ENCODE assay signal across 24 mouse cellular contexts in the genomic region with DNA sequence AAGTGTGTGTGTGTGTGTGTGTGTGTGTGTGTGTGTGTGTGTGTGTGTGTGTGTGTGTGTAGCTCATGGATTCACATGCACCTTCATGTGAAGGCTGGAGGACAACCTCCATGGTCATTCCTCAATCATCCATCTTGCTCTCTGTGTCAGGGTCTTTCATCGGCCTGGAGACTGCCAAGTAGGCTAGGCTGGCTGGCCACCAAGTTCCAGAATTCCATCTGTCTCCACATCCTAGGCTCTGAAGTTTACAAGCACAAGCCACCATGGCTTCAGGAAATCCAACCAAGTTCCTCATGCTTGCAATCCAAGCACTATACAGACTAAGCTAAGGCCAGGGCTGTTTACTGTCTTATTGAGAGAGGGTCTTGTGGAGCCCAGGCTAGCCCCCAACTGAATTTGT. TPM values are rescaled to one million over a fixed set of nuclear protein-coding genes. Genes with fewer than 3 reads are reported as not detected.
DNase-seq lines count a peak whose midpoint lies in the region; ATAC-seq and TF ChIP-seq lines count a peak whose summit lies in the region.
"Had no signal": no experiment of that assay in that cellular context is flagged by ENCODE, and none has a peak within 500 bp of the region (broad histone marks: within the 10 kb centered on the region; RNA-seq: fewer than 3 reads in every experiment).

No protein-coding gene starts in this region.

- H3K4me2 ChIP-seq in heart, embryonic 11.5 days: no peak overlapping the region
- no peak overlapping the region for H3K4me2 ChIP-seq in intestine, postnatal 0 days (replicated peaks; ENCODE audit: low read depth)
- H3K4me2 ChIP-seq: heart, embryonic 13.5 days; hindbrain, embryonic 12.5 days; liver, embryonic 12.5 days; lung, embryonic 14.5 days; midbrain, embryonic 11.5 days; neural tube, embryonic 15.5 days had no signal

- no peaks in the 10 kb centered on the region; the same call in 1 of the 2 replicates for H3K27me3 ChIP-seq in heart, embryonic 11.5 days (ENCODE audit: control insufficient read depth, insufficient read depth, low read length)
- H3K27me3 ChIP-seq in intestine, postnatal 0 days (replicated peaks; ENCODE audit: control insufficient read depth, insufficient read depth, low read length): no peaks in the 10 kb centered on the region
- H3K27me3 ChIP-seq: neural tube, embryonic 15.5 days had no signal

- 79% methylated on average over 1 of the region's 1 CpGs for WGBS in heart, embryonic 11.5 days (ENCODE audit: insufficient replicate concordance)
- WGBS in intestine, postnatal 0 days: 79% methylated on average over 1 of the region's 1 CpGs

- TF ChIP-seq CTCF in layer of hippocampus, adult 2 months (conservative IDR thresholded peaks at IDR 0.05): no peak
- TF ChIP-seq CTCF in intestine, postnatal 0 days (IDR thresholded peaks at IDR 0.05; ENCODE audit: low read depth): no peak

- H3K9ac ChIP-seq in heart, embryonic 11.5 days (ENCODE audit: low read depth, low read length): no peak overlapping the region
- H3K9ac ChIP-seq in intestine, postnatal 0 days (ENCODE audit: low read depth, low read length): no peak overlapping the region
- H3K9ac ChIP-seq: heart, embryonic 13.5 days; hindbrain, embryonic 12.5 days; liver, embryonic 12.5 days; lung, embryonic 14.5 days; neural tube, embryonic 15.5 days had no signal

- no peaks in the 10 kb centered on the region for H3K9me3 ChIP-seq in heart, embryonic 11.5 days (replicated peaks; ENCODE audit: control insufficient read depth, low read length)
- H3K9me3 ChIP-seq in intestine, postnatal 0 days (ENCODE audit: control insufficient read depth): no peaks in the 10 kb centered on the region
- H3K9me3 ChIP-seq: heart, embryonic 13.5 days; hindbrain, embryonic 12.5 days; liver, embryonic 12.5 days; neural tube, embryonic 15.5 days had no signal

- no peak for ATAC-seq in heart, embryonic 11.5 days (replicated peaks; ENCODE audit: insufficient number of reproducible peaks, low FRiP score, low TSS enrichment)
- no peak for ATAC-seq in intestine, postnatal 0 days
- ATAC-seq: liver, embryonic 12.5 days had no signal

- no peaks in the 10 kb centered on the region for H3K36me3 ChIP-seq in heart, embryonic 11.5 days (ENCODE audit: control insufficient read depth, insufficient read depth, low read length)
- H3K36me3 ChIP-seq in intestine, postnatal 0 days (ENCODE audit: control insufficient read depth, insufficient read depth): no peaks in the 10 kb centered on the region
- H3K36me3 ChIP-seq: heart, embryonic 13.5 days; hindbrain, embryonic 12.5 days; liver, embryonic 12.5 days; neural tube, embryonic 15.5 days had no signal

- DNase-seq in heart, adult 11 months: peak; percentile 96
- peak; percentile 20 for DNase-seq in urinary bladder, postnatal 14 days (ENCODE audit: low spot score)
- DNase-seq in urinary bladder, postnatal 4 days (ENCODE audit: low spot score in 2 of 2): no peak
- DNase-seq in heart, adult 9 months (ENCODE audit: low spot score in 2 of 2): peak; percentile 31 to 45
- no peak for DNase-seq in layer of hippocampus, adult 2 months (ENCODE audit: low spot score in 2 of 2)
- DNase-seq: adrenal gland, postnatal 25 days; cerebellum, adult 8-10 months; lung, embryonic 14.5 days; lung, postnatal 4 days had no signal

- H3K4me3 ChIP-seq in heart, embryonic 11.5 days (ENCODE audit: low read depth, low read length): no peak overlapping the region
- H3K4me3 ChIP-seq in layer of hippocampus, adult 2 months: no peak overlapping the region
- no peak overlapping the region for H3K4me3 ChIP-seq in intestine, postnatal 0 days (ENCODE audit: low read depth, low read length)
- H3K4me3 ChIP-seq: heart, embryonic 13.5 days; hindbrain, embryonic 12.5 days; liver, embryonic 12.5 days; neural tube, embryonic 15.5 days had no signal

- H3K4me1 ChIP-seq in heart, embryonic 11.5 days (ENCODE audit: control insufficient read depth, insufficient read depth, low read length): no peaks in the 10 kb centered on the region
- no peaks in the 10 kb centered on the region for H3K4me1 ChIP-seq in intestine, postnatal 0 days (replicated peaks; ENCODE audit: control insufficient read depth, insufficient read depth, low read length)
- H3K4me1 ChIP-seq: heart, embryonic 13.5 days had no signal

- H3K27ac ChIP-seq in heart, embryonic 11.5 days (ENCODE audit: low read depth, low read length): no peak overlapping the region
- no peak overlapping the region for H3K27ac ChIP-seq in layer of hippocampus, adult 2 months
- no peak overlapping the region for H3K27ac ChIP-seq in intestine, postnatal 0 days (ENCODE audit: low read depth, low read length)
- H3K27ac ChIP-seq: heart, embryonic 13.5 days; hindbrain, embryonic 12.5 days; liver, embryonic 12.5 days; neural tube, embryonic 15.5 days had no signal

RNA-seq across cellular contexts. Expression of a gene that starts 16.9 kb away (rescaled TPM):
- polyA plus RNA-seq in heart, embryonic 11.5 days (2014; fragmentation: Nextera tagmentation; extraction: Ambion mirVana): 1.4 and 2.3 TPM in 2 replicates
- total RNA-seq in layer of hippocampus, adult 2 months (2021): 10 to 100 TPM; 31.6 to 37.6 TPM
- polyA plus RNA-seq in intestine, postnatal 0 days (2015; fragmentation: Nextera tagmentation; extraction: Ambion mirVana): 3.7 and 4.1 TPM in 2 replicates

RNA-seq across cellular contexts. Expression of a gene that starts 51.8 kb away (rescaled TPM):
- 0.04 TPM in 1 of 2 replicates, not detected in the other for polyA plus RNA-seq in heart, embryonic 11.5 days (2014; fragmentation: Nextera tagmentation; extraction: Ambion mirVana)
- total RNA-seq in layer of hippocampus, adult 2 months (2021): 1 to 10 TPM; 1.6 to 1.8 TPM
- polyA plus RNA-seq in intestine, postnatal 0 days (2015; fragmentation: Nextera tagmentation; extraction: Ambion mirVana): 1.2 and 1.9 TPM in 2 replicates

RNA-seq across cellular contexts. Expression of a gene that starts 55.2 kb away (rescaled TPM):
- polyA plus RNA-seq in heart, embryonic 11.5 days (2014; fragmentation: Nextera tagmentation; extraction: Ambion mirVana): not detected in 2 replicates
- total RNA-seq in layer of hippocampus, adult 2 months (2021): not detected
- not detected in 2 replicates for polyA plus RNA-seq in intestine, postnatal 0 days (2015; fragmentation: Nextera tagmentation; extraction: Ambion mirVana)
- total RNA-seq: adrenal gland, postnatal 25 days; layer of hippocampus, adult 18-20 months; MEL had no signal
- polyA plus RNA-seq: embryonic facial prominence, embryonic 14.5 days; forebrain, embryonic 11.5 days; heart, embryonic 13.5 days; hindbrain, embryonic 12.5 days; intestine, embryonic 14.5 days; kidney, embryonic 14.5 days; limb, embryonic 11.5 days; liver, embryonic 12.5 days; lung, embryonic 14.5 days; midbrain, embryonic 11.5 days; neural tube, embryonic 15.5 days; urinary bladder, adult 2 months had no signal

Comparison
In these comparisons a context has a peak if more than half of its experiments do, and no peak if none do; other contexts are left out.
1. DNase-seq: peak in heart, adult 11 months (single experiment), urinary bladder, postnatal 14 days (single experiment) and heart, adult 9 months (2 of 2); none in urinary bladder, postnatal 4 days (0 of 2) and layer of hippocampus, adult 2 months (0 of 2).